Mouse (Mus musculus): ENCODE measurements around the gene Gjb5.
A peak's percentile ranks its signal among the peaks of the same experiment; 100 is the strongest.

Gjb5 gene

DNA sequence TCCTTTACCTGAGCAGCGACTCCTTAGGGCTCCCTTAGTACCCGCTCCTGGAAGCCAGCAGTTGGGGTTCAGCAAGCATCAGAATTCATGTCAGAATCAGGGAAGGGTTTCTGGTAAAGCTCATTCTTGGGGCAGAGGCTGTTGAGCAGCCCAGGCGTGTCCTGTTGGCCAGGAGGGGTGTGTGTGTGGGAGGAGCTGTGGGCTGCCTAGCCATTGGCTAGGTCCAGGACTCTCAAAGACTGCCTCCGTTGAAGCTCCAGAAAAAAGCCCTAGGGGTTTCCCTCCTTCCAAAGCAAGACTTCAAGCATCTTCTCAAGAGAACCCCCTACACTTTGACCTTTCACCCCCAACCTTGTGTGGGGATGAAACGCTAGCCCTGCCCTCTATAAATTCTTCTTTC lies at the start of gene Gjb5:
Gene Gjb5 (minus strand): TSS at position 164 of the 400 bp plus-strand sequence.
- DNase-seq (ENCODE audit: low spot score): no peak

DNA sequence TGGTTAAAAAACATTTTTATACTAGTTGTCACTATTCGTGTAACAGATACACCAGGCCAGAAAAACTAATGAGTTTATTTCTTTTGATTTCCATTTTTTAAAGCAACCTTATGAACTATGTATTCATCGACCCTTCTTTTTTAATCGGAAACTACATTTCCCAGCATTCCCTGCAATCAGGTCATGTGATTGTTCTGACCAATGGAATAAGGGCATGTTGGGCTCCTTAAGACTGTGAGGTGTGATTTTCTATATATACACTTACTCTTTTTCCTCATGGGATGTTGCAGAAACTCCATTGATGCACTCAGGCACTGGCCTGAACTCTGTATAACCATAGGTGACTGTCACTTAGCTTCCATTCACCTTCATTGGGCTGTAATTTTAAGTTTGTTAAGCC lies 44.6 kb upstream of the Gjb5 start:
- DNase-seq (ENCODE audit: low spot score): no peak

DNA sequence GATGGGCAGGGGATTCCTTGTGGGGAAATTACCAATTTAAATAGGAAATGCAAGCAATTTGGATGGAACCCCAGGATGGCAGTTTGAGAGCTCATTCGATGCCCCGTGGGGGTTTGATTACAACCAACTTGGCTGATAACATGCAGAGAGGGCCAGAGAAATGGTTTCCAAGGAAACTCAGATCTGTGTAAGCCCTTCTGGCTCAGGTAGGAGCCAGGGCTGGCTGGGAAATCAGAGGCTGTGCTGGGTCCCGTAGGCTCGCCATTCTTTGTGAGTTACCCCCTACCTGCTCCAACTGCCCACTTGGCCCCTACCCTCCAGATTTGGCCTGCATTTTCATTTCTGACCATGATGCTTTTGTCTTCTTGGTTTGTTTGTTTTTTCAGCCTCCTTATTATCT lies 44.2 kb upstream of the Gjb5 start:
- no peak for DNase-seq (ENCODE audit: low spot score)

DNA sequence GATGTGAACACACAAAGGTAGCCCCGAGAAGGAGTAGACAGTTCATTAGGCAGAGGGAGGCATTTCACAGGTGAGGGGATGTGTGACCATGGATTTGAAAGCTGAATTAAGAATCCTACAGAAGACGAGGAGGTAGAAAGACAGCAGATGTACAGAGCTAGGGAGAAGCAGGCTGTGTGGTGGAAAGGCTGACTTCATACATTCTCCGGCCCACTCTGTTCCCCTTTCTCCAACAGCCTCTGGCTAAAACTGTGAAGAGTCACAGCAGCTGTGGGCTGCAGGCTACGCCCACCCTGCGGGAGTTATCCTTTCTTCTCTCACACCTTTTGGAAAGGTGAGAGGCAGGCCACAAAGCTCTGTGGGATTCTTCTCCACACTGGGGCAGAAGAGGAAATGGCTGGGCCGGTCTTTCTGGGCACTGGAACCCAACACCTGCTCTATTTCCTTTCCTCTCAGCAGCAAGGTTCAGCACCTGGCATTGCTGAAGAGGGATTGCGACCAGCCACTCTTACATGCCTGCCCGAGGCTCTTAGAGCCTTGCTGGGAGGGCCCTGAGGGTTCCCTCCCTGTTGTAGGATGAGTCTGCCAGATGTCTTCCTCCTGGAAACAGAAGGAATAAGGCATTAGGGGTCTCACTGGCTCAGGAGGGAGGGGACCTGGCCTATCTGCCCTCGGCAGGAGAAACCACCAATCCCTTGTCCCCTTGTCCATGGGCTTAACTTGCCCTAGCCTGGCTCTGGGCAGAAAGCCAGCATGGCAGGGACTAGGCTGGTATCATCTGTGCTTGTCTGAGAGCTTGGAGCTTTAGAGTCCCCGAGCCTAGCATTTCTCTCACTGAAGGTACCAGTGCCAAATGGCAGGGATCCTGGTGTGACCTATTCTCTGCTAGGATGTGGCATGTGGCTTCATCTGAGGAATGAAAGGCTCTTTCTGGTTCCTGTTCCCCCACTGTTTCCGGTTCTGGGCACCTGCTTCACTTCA lies 42.5 kb upstream of the Gjb5 start:
- DNase-seq (ENCODE audit: low spot score): no peak

DNA sequence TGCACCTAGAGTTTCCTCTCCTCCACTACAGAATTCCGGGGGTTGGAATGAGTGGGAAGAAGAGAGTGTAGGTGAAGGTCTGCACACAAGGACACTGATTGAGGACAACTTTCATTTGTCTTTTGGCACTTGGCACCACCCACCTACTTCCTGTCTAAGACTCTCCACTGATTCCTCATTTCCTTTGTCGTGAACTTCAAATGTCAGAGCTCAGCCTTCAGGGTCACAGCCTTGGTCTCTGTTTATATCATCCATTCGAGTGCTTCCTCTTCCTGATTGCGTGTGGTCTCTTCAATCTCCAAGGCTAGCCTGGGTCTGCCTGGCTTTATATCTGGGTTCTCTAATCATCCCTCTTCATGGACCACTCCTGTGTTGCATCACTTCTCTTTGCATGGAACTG lies 37.6 kb upstream of the Gjb5 start:
- DNase-seq (ENCODE audit: low spot score): no peak

DNA sequence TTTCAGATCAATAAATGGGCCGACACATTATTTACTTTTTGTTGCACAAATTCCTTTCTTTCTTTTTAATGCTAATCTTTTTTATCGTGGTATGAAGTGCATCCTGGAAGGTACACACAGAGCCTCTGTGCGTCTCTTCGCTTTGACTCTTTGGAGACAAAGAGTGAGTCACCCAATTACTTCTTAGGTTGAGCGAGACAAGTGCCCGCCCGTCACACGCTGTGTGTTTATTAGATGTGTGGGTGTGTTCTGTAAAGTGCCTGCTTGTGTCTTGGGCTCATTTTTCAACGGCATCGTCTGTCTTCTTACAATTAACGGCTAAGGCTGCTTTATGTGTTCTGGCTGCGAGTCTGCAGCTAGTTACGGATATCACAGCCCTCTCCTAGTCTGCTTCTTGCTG lies 31.7 kb upstream of the Gjb5 start:
- peak; percentile 22 for DNase-seq (ENCODE audit: low spot score)

DNA sequence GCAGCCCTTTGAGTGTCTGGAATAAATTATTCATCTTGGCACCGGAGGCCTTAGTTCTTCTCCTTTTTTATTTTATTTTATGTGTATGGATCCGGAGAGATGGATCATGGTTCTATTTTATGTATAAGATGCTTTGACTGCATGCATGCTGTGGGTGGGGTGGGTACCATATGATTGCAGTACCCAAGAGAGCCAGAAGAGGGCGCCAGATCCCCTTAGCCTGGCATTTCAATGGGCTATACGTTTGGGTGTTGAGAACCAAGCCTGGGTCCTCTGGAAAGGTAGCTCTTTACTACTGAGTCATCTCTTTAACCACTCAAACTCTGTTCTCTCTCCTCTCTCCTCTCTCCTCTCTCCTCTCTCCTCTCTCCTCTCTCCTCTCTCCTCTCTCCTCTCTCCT lies 19.4 kb upstream of the Gjb5 start:
- DNase-seq (ENCODE audit: low spot score): no peak

DNA sequence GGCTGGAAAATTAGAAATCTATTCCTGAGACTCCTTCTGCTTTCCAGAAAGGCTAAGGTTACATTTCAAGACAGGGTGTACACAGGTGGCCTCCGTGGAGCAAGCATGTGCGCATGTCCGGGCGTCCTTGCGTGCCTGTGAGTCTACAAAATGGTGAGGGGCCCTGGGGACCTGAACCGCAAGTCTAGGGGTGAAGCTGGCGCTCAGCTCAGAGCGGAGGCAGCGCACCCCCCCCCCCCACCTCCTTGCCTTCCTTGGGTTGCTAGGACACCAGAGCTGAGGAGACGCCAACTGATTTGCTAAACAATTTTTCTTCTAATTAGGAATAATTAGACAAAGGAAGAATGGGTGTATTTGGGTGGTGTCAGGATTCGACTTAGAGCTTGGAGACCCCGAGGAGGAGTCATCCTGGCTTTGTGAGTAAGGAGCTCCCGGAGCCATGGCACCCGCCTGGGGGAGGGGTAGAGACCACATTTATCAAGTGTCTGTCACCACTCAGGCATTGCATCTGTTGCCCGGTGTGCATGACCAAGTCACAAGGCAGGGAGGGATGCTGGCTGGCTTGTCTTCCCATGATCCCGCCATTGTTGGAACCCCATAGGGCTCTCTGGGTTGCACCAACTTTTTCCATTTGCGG lies 17.7 kb upstream of the Gjb5 start:
- DNase-seq (ENCODE audit: low spot score): no peak

DNA sequence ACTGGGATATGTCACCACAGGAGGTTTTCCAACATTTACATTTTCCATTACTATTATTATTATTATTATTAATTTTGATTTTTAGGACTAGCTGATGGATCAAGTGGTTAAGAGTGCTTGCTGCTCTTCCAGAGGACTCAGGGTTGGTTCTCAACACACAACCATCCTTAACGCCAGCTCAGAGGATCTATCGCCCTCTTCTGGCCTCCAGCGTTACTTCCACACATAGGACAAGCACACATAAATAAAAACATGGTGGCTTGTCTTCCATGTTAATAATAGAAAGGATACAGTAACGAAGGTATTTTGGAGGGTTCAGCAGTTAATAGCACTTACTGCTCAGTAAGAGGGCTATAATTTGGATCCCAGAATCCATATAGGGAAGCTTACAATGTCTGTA lies 16.7 kb upstream of the Gjb5 start:
- no peak for DNase-seq (ENCODE audit: low spot score)

DNA sequence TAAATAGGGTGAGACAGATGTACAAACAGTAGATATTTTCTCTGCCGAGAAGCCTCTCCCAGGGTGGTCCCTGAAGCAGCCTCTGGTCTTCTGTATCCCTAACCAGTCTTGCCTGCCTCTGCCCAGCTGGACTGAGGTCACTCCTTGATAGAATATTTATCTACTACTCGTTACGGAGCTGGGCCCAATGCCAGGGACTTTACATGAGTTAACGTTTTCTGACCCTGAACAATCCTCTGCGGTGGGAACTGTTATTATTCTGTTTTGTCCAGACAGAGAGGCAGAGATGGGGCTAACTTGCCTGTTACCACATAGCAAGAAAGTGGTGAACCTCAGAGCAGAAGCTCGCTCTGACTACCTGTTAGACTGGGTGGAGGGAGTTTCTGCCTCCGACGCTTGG lies 15.5 kb upstream of the Gjb5 start:
- no peak for DNase-seq (ENCODE audit: low spot score)

DNA sequence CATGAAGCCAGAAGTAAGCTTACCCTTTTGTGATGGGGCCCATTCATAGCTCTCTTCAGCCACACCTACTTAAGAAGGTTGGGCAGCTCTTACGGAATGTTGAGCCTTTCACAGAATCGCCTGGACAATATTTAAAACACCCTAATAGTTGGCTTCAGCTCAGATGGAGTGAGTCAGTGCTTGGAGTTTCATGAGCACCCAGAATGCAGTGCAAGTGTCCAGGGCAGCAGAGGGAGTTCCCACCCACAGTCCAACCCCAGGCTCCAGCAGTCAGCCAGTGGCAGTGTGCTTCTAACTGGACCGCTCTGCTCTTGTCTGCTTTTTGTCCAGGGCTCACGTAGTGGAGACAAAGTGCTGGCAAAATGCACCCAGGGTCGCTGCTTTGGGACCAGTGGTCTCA lies 13.6 kb upstream of the Gjb5 start:
- no peak for DNase-seq (ENCODE audit: low spot score)

DNA sequence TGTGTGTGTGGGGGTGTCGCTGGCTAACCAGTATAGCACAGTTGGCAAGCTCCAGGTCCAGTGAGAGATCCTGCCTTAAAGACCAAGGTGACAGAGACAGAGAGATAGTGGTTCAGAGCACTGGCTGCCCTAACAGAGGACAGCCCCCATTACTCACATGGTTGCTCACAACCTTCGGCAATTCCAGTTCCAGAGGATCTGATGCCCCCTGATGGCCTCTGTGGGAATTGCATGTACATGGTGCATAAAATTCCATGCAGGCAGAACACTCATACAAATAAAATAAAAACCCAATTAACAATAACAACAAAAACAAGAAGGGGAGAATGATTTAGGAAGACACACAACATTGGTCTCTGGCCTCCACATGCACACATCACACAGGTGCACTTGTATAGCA lies 12.5 kb upstream of the Gjb5 start:
- no peak for DNase-seq (ENCODE audit: low spot score)

DNA sequence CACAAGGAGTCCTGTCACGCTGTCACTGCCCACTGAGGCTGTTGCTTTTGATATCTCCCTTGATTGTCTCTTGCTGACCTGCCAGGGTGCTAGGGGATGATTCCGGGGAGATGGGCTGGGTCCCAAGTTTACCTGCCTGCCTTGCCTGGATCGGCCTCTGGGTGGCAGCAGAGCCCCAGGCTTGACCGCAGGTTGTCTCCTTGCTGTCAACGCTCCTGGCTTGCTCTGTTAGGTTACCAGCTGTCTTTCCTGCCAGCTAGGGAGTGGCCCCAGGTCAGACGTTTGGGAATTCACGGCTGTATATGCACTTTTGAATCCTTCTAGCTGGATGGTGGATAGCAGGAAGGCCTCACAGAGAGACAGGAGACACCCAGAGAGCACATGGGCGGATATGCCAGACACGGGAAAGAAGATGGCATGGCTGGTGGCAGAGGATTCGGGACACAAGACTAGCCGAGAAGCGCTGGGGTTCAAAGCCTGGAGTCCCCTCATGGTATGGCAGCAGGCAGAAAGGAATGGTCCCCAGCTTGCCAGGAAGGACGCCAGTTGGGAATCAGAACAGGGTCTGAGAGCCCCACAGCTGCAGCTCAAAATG lies 10.5 kb upstream of the Gjb5 start:
- DNase-seq (ENCODE audit: low spot score): peak; percentile 61

DNA sequence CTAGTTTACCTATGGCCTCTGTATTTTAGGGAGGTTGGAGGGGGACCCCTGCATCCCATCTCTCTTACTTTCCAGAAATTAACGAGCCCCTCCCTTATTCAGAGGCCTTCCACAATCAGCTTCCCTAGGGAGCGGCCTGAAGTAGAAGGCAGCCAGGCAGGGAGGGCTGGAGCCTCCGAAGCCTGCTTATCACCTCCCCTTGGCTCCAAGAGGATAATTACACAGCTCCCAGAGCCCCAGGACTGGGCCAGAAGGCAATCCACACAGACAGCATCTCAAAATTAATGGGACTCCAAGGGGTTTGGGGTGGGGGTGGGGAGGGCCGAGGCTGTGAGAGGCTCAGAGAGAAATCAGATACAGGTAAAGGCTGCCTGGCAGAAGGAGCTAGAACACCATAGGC lies 7.9 kb upstream of the Gjb5 start:
- DNase-seq (ENCODE audit: low spot score): no peak

DNA sequence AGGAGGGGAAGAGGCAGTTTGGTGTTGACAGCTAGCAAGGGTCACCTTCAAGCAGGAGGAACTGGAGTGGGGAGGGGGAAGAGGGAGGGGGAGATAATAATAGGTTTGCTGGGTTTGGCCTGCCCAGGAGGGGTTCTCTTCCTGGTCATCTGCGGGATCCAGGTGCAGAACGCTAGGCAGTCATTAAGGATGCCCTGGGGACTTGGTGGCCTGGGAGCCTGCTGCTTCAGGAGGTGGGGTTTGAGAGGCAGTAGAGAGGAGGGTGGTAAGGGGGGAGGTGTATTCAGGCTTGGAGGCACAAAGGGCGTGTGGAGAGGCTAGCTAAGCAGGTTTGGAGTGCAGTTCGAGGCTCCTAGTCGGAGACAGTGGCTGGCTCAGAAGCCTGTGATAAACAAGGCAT lies 7.5 kb upstream of the Gjb5 start:
- DNase-seq (ENCODE audit: low spot score): no peak

DNA sequence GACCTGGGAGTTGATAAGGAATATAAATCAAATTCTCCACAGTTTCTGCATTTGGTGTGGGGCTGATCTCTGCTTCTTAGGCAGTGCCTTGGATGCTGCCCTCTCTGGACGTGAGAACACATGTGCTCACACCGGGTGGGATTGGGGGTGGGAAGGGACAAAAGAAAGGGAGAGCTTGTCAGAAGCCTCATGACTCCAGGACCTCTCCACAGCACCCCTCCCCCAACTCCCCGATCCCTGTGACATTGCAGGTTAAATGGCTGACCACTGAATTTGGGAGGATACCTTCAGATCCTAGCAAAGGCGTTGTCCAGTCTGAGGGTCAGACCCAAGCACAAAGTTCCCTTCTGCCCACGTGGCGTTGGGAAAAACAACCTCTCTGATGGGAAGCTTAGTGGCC lies 6.5 kb upstream of the Gjb5 start:
- DNase-seq (ENCODE audit: low spot score): no peak

DNA sequence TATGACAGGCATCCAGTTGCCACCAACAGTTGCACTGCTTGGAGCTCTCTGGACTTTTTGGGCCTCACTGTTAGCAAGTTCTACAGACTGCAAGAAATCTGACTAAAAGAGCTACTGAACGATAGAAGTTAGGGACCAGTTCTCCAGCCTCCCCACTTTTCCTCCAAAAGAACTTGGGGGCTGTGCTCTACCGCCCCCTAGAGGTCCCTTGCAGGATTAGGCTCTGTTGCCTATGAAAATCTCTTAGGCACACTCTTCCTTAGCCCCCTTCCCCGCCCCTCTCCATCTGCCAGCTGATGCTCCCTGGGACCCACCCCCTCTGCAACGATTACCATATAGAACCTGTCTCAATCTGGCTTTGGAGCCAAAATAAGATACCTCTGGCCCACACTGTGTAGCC lies 5.3 kb upstream of the Gjb5 start:
- DNase-seq (ENCODE audit: low spot score): no peak

DNA sequence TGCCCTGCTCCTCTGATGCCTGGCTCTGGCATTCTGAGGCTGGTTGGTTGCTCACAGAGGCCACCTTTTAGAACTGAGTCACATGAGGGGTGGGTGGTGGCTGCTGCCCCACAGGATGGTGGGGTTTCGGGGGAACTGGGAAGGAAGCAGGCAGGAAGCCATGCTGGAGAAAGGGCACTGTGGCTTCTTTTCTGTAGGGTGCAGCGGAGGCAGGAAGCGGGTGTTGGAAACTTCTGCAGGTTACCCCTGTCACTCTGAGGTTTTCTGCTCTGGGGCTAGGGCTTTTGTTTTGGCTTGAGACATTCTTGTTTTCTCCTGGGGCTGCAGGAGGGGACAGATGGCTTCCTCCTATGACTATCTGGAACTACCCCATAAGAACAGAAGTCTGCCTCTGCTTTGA lies 4.5 kb upstream of the Gjb5 start:
- no peak for DNase-seq (ENCODE audit: low spot score)

DNA sequence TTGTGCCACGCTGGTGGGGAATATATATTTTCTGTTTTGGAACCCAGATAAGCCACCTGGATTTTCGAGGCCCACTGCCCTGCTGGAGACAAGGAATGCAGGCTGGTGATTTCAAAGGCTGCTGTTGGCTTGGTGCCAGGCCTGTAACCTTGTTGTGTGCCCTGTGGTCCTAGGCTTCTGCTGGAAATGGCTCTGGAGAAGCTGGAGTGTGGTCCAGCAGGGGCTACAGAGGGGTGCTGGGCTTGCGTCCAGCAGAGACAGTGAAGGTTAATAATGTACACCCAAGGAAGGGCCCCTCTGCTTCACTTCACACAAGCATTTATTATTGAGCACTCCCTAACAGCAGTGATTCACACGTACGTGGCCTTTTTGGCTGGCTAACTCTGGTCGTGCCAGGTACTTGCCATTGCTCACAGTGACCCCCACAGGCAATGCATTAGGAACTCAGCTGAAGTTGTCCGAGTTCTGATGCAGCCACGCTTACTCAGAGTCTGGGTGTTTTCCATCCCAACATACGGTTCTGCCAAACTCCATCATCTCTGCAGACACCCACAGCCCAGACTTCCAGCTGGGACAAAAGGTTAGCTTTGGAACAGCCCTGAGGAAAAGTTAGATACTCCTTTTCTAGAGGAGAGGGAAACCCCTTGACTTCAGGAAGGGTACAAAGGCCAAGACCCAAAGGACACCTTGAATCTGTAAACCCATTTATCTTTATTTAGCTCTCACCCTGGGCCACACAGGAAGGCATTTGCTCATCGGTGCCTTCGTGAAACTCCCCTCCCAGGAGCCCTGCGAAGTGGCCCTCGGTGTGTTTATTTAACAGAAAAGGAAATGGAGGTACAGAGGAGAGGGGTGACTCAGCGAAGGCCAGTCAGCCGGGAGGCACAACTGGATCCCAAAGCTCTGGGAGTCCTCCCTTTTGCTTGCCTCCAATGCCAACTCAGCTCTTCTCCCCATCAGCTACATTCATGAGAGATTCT lies 3.2 kb downstream of the Gjb5 start:
- peak; percentile 26 for DNase-seq (ENCODE audit: low spot score)

DNA sequence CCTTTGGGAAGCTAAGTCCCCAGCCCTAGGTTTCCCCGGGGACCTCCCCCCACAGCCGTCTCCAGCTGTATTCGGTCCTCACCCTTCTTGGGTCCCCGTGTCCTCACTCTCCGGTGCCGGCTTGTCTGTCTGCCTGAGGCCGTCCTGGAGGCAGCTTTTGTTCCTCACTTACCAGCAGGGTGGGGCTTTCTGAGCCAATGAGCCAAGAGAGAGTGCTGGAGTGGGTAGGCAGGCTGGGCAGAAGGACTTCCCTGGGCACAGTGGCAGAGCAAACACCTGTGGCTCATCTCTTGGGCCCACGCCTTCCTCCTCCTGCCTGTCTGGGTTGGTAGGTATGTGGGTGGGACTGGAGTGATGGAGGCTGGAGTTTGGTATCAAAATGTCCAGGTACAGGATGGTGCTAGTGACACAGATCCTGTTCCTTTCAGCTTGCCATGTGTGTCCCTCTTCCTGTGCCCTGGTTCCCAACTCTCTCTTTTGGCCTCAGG lies 4.0 kb downstream of the Gjb5 start, which contains the start of gene Gjb4:
Gene Gjb4 (minus strand): TSS at position 131 of the 488 bp plus-strand sequence.
- DNase-seq (ENCODE audit: low spot score): no peak

DNA sequence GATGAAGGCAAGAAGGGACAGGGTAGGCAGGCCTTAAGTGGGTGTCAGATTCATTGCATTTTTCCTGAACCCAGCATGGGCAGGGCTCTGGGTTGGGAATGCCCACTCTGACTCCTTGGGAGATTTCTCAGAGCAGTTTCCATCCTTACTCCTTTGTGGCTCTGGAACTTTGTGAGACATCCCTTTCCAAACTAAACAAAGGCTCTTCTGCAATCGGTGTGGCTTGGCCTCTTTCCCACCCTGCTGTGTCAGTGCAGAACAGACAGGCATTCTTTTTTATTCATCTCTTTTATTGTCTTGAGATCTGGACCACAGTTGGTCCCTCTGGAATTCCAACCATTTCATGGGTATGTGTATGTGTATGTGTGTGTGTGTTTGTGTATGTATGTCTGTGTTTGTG lies 5.4 kb downstream of the Gjb5 start:
- DNase-seq (ENCODE audit: low spot score): no peak
